Mouse (Mus musculus) brain, embryonic 14.5 days (tissue): ENCODE measurements at regions not wholly inside any gene's neighbourhood (a gene's known extent, or its start where the extent isn't known, plus 50 kb on each side); places are given as distances from the start of the nearest gene placed in this dataset.

ENCODE experiments used
- CTCF ChIP-seq: fragments of 200-500 bp; IDR thresholded peaks from 2 replicates; pipeline ENCODE4 v1.5.1; 2012; ENCODE audit warnings: inconsistent platforms, mild to moderate bottlenecking, moderate library complexity, borderline replicate concordance; ENCODE audit not compliant: insufficient read depth, insufficient read length; ENCODE audit errors: extremely low read depth
- POLR2A ChIP-seq: fragments of 200-500 bp; IDR thresholded peaks from 2 replicates; pipeline ENCODE4 v1.6.1; 2012; ENCODE audit warnings: mild to moderate bottlenecking, inconsistent platforms, borderline replicate concordance; ENCODE audit not compliant: poor library complexity, insufficient read depth, insufficient read length, severe bottlenecking; ENCODE audit errors: extremely low read depth

GRCm38 (mm10) chr15:36361522-36362148 is 645.9 kb downstream of the Zfp706 start:
- no peak for TF ChIP-seq CTCF
- TF ChIP-seq POLR2A, result no peak
